Mouse (Mus musculus) lung, postnatal 25 days (tissue): Measurements from ENCODE around the gene Krtap28-10.

Source experiments
- DNase-seq: peaks from one replicate; pipeline ENCODE4 v3.0.0; 2022; ENCODE audit warnings: low spot score

Krtap28-10 gene

DNA sequence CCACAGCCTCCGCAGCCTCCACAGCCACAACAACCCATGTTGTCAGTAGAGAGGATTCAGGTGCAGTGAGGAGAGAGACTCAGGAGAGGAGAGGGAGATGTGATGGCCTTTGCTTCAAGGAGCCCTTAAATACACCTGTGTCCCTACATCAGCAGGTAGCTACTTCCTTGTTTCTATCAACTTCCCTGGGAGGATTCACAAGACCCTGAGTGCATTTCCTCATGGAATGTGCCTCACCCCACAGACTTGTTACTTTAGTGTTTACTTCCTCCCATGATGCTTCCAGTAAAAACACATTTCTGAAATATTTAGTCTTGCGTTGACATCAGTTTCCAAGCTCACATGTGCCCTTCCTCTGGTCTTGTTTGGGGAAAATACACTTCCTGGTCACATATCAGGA lies at the start of gene Krtap28-10:
Gene Krtap28-10, minus strand, starts transcription at position 101 of the 400 bp plus-strand sequence.
- no peak for DNase-seq

DNA sequence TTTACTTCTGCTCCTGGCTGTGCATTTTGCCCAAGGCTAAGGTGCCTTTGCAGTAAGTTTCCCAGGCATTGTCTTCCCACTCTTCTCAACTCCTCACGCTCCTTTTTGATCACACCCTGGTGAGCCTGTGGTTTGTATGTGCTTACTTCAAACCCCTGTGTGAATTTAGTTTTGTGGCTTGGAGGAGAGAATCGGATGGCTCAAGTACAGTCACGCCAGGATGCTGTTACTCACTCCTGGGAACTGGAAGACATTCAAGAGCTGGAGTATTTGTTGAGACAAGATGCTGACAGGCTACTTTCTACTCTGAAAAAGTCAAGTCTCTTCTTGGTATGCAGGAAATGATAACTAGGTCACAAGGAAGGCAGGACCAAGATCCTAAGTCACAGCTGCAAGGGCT lies 49.0 kb upstream of the Krtap28-10 start:
- no peak for DNase-seq

DNA sequence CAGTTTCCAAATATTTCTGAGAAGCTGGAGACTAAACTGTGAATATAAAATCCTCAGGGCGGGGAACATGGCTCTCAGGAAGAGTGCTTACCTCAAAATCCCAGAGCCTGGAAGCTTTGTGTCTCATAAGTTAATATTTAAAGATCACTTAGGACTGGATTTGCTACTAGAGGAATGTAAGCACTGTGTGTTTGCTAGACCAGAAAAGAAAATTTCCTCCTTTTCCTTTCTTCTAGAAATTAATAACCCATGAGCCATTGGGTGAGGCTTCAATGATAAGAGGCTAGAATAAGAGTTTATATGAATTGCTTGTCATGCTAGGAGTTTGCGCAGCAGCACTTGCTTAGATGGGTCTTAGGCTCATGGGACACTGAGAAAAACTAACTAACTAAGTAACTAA lies 42.5 kb upstream of the Krtap28-10 start:
- no peak for DNase-seq

DNA sequence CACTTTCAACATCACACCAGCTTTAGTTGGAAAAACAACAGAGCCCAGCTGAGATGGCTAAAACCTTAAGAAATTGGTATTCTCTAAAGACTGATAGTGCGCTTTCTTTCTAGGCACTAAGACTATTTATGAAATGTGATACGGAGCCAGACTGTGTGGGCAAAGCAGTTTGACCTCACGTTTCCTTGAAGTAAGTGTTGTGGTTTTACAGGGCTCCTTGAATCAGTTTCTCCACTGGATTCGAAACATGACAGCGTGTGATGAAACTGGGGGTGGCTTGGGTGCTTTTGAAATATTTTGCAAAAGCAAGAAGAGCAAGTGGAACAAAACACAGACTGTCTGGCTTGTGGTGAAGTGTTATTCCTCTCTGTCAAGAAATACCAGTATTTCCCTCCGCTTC lies 34.7 kb upstream of the Krtap28-10 start:
- DNase-seq: no peak

DNA sequence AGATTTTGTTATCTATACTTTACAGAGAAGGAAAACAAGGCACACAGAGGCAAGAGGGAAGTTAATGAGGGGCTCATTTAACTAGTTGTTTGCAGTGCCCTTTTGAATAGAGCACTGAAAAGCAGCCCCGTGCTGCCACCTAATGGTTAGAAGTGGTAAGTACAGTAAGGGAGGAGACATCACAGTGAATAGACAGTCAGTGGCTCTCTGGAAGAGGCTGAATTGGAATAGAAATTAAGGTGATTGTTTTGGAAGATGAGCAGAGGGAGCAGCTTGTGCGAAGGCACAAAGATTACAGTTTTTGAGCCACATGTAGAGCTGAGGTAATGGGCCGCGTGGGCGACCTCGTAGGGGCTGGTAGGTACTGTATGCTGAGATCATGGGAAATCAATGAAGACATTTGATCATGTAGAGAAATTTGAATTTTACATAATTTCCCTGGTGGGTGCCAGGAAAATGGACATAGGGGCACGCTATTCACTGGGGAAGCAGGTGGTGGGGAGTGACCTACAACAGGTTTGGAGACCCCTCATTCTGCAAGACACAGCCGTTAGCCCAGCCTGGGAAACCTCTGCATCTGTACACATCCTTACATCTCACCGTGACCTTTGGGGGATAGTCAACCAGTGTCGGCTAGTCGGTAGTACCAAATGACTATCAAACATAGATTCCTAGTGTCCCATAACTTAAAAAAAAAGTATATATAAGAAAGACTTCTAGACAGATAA lies 34.1 kb upstream of the Krtap28-10 start:
- no peak for DNase-seq

DNA sequence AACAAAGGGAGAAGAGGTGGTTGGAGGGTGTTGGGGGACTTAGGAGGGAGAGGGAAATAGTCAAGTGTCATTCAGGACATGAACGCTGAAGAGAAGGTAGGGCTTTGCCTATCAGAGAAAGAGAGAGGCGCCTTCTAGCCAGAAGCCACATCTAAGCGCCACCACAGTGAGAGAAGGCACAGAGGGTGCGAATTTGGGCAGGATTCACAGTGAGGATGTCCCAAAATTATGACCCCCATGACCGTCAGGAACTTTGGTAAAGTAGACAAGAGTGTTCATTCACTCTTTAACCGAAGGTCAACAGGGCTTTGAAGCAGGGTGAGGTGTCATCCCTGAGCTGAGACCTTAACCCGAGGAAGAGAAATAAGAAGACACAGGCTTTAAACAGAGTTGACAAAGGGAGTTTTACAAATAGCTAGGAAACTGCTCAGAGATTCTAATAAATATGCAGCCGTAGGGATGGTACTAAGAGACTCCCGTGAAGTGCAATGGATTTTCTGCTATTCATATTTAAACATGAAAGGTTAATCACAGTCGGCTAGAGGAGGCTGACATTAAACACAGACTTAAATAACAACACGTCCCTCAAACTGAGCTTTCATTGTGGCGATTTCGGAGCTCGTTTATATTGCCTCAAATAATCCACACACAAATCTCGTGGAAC lies 33.4 kb upstream of the Krtap28-10 start:
- no peak for DNase-seq

DNA sequence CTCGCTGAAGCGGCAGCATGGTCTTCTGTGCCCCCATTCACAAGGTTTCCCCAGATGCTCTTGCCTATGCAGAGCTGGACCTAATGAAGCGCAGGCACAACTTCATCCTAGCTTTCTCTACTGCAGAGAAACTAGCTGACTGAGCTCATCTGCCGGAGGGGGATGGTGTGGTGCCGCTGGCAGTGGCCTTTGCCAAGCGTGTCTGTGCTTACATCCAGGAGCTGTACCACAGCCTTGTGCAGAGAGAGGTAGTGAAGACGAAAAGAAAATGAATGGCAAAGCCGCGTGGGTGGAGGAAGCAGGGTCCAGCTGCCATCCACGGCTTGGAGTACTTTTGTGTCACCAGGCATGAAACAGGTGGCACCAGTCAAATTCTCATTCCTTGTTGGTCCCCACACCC lies 24.9 kb upstream of the Krtap28-10 start:
- DNase-seq: no peak

DNA sequence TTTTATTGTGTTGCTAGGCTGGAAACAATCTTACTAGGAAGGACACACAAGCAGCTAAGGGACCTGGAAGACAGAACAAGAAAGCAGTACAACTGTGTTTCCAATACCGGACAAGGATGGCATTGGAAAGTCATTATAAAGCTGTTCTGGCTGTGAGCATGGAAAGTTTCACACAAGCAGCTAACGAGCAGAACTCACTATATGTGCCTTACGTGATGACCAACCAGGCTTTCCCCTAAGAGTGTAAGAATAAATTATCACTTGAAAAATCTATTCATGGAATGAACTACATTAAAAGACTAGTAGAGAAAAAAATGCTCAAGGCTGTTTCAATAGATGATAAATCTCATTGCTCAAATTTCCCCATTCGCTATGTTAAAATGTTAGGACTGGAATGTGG lies 24.3 kb upstream of the Krtap28-10 start:
- no peak for DNase-seq

DNA sequence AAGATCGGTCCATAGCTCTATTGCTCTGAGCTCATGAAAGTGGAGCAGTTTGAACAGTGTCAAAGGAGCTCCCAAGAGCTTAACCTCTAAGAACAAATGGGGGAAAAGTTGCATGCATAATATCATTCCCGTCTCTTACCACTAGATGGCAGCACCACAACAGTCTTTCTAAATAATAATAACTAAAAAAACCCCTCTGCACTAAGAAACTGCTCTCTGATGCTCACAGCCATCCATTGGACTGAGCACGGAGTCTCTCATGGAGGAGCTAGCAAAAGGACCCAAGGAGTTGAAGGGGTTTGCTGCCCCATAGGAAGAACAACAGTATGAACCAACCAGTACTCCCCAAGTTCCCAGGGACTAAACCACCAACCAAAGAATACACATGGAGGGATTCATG lies 22.6 kb upstream of the Krtap28-10 start:
- DNase-seq: no peak

DNA sequence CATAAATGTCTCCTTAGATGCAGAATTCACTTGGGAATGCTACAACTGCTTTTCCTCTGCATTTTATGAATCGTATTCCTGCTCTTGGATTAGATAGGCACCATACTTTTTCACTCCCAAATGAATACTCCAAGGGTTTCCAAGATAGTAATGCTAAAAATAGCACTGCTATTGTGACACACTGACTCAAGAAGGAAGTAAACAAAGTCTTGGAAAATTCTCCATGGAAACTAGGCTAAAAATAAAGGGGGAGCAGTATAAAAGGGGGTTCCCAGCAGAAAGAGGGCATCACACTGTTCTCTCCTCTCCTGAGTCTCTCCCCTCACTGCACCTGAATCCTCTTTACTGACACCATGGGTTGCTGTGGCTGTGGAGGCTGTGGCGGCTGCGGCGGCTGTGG lies 18.4 kb upstream of the Krtap28-10 start, which contains the start of gene Krtap28-13:
Gene Krtap28-13, plus strand, starts transcription at position 288 of the 400 bp plus-strand sequence.
- no peak for DNase-seq

DNA sequence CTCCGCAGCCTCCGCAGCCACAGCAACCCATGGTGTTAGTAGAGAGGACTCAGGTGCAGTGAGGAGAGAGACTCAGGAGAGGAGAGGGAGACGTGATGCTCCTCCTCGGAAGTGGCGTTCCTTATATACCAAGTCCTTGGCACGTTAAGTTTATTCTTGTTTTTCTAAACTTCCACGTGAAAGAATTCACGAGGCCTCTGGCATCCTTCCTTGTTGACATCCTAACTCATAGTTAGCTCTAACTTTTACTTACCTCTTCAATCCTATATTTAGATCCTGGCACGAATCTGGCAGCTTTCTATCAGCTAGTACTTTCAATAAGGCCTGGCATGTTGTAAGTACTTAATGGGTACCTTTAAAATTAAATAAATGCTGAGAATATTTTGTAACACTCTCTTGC lies 17.0 kb upstream of the Krtap28-10 start, which contains the start of gene A030005K14Rik:
Gene A030005K14Rik, minus strand, starts transcription at position 101 of the 400 bp plus-strand sequence.
- DNase-seq: no peak

DNA sequence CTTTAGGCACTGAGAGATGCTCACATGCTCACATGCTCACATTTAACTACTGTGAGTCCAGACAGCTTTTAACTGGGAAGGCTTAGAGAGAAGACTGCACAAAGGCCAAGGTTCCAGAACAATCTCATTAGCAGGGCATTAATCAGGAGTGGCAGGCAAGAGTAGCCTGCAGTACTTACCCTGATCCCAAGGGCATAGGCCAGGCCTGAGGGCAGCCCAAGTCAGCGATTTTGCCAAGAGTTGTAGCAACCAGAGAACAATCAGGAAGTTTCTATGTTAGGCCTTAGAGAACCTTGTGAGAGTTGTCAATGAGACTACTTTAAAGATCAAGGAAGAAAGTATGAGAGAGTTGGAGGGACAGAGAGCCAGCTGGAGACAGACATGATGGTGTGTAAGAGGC lies 16.2 kb upstream of the Krtap28-10 start:
- DNase-seq: no peak

DNA sequence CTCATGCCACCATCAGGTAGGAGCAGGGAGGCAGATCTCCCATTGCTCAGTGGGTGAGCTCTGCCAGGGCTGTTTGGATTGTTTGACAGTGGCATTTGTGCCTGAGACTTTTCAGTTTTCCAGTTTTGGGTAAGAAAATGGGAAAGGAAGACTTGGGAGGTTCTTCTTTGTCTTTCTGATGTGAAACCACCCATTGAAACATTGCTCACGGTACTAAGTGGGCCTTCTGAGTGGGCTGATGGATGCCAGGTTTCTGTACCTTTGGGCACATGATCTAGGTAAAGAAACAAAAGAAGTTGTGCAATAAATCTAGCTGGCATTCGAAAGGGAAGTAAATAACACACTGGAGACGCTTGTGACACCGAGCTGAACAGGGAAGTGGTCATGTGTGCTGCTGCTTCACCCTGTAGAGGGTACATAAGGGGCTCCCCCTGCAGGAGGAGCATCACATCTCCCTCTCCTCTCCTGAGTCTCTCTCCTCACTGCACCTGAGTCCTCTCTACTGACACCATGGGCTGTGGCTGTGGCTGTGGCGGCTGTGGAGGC lies 2.7 kb upstream of the Krtap28-10 start, which contains the start of gene Gm47969:
Gene Gm47969, plus strand, starts transcription at position 51 of the 546 bp plus-strand sequence.
- DNase-seq: peak; percentile 76

DNA sequence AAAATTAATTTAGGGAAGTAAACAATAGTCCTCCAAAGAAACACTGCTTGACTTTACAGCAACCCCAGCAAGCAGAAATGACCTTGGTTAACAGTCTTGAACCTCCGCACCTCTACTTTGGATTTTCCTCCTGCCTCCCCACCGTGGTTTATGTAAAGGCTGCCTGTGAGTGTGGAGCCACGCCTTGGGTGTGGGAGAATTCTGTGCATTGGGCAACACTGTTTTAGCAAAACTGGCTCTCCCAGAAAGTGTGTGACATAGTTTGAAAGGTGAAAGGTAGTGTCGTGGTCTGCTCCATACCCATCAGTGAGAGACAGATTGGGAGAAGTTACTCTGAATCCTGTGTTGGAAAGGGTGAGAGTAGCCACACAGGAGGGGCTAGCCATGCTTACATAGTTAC lies 3.2 kb downstream of the Krtap28-10 start:
- DNase-seq: peak; percentile 21

DNA sequence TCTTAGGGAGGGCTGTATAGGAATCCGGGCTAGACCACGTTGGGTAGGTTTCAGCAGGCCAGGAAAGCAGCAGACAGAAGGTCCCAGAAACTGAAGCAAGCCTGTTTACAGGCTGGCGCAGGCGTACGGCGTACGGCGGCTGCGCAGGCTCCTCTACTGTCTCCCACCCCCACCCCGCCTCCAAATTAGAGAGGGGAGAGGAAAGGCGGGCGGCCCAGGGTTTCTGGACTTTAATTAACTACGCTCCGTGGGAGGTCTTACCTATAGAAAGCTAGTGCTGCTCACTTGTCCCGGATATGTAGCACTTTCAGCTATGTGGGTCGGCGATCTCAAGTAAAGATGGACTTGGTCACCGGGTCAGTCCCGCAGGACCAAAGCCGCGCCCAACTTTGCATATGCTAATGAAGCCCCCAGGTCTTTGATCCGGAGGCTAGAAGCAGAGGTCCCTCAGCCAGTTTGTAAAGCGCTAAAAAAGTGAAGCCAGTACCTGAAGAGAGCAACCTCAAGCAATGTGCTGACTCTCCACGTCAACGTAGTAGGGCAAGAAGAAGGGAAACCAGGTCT lies 4.1 kb downstream of the Krtap28-10 start, which contains the start of gene Slc19a3:
Gene Slc19a3, minus strand, starts transcription at position 340 of the 564 bp plus-strand sequence.
- peak; percentile 23 for DNase-seq

DNA sequence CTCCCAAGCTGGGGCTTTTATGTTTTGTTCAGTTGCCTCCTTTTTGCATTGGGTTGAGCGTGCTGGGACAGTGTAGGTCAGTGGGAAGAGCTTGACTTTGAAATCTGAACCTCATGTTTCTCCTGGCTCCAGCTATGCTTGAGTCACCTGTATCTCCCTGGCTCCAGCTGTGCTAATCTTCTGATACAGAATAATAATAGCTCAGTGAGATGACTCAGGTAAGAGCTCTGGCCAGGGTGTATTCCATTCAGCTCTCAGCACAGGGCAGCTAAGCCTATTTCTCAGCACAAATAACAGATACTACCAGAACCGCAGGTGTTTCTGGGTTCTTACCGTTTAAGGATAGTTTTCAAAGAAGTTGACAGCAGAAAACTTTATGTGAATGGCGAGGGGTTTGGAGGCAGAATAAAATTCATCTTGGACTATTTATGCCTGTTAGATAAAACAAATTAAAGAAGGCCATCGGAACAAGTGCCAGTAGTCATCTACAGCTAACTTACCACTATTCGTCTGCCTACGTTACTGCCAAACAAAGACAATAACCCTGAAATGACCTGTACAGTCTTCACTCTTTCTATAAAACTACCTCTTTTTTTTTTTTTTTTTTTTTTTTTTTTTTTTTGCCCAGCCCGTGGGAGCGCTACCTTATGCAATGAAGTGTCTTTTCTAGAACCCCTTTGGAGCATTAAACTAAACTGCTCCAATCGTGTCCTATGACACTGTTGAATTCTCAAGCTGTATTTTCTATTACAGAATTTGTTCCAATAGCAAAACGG lies 5.2 kb downstream of the Krtap28-10 start:
- no peak for DNase-seq

DNA sequence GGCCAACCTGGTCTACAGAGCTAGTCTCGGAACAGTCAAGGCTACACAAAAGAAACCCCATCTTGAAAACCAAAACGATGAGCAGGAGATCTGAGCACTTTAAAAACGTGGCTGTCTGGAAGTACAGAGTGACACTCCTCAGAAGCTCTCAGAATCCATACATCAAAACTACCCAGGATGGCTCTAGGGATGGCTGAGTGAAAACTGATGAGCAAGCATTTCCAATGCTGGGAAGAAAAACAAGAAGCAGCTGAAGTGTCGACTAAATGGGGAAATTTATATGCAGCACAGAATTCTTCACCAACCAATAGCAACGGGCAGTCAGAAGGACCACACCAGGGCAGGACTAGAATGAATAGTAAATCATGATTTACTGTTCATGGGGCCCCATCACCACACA lies 7.8 kb downstream of the Krtap28-10 start:
- DNase-seq: no peak

DNA sequence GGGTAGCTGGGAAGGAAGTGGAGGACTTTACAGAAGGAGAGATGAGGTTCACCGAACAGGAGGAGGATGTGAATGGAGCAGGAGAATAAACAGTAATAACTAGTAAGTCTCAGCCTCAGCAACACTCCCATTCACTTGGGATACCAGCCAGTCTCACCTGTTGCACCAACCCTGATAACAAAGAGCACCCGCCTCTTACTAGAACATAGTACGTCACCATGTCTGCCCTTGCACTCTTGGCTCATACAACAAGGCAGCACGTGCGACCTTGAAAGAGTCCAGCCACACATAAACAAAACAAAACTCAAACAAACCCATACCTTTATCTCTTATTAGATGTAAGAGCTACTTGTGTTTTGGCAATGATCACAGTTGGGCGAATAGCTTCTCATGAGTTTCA lies 9.8 kb downstream of the Krtap28-10 start:
- DNase-seq: peak; percentile 31

DNA sequence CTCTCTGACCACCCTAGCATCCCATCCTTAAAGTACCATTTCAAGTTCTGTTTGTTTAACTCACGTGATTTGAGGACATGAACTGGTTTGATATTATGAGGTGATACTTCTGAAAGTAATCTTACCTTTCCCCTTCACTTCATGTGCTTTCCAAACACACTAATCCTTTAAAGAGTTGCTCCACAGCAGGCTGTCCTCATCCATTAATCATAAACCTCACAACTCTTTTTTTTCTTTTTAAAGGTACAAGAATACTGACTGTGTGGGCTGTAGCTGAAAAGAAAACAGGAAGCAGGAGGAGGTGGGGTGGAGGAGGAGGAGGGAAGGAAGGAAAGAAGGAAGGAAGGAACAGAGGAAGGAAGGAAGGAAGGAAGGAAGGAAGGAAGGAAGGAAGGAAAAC lies 10.3 kb downstream of the Krtap28-10 start:
- DNase-seq: no peak

DNA sequence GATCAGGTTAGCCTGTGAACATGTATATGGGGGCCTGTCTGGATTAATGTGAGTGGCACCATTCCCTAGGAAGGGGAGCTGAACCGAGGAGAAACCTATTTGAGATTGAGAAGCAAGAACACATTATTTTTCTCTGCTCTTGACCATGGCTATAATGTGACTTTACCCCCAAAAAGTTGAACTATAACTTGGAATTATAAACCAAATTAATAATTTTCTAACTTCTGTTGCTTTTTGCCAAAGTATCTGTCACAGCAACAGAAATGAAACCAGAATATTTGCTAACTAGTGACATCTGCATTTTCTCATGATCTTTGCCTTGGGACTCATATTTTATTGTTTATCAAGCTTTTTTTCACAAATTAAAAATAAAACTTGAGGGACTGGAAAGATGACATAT lies 25.7 kb downstream of the Krtap28-10 start:
- DNase-seq: no peak

DNA sequence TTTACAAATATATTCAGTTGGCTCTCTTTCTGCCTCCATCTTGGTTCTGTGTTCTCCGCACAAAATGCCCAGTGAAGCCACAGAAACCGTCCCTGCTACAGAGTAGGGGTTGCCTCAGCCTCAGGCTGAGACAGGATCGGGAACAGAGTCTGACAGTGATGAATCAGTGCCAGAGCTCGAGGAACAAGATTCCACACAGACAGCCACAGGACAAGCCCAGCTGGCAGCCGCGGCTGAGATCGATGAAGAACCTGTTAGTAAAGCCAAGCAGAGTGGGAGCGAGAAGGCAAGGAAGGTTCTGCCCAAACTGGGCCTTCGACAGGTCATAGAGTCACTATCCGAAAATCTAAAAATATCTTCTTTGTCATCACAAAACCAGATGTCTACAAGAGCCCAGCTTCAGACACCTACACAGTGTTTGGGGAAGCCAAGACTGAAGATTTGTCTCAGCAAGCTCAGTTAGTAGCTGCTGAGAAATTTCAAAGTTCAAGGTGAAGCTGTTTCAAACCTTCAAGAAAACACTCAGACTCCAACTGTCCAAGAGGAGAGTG lies 26.9 kb downstream of the Krtap28-10 start:
- DNase-seq: no peak

DNA sequence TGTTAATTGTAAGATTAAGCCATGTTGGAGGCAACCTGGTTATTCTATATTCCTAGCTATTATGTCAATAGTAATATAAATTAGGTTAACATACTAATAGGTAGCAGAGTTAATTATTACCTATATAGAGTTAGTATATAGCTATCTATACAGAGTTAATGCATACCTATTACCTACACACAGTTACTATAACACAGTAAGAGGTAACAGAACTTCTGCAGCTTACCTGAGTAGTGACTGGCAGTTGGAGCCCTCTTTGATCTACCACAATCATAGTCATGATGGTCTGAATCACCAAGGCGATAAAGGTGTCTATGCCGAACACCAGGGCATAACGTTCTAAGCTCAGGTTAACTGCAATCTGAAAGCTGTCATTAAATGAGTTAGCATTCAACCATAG lies 27.8 kb downstream of the Krtap28-10 start:
- no peak for DNase-seq
